Mouse (Mus musculus) brown adipose tissue, adult 24 weeks (tissue): Measurements from ENCODE around the gene Hmgb1. TPM values are rescaled to one million over a fixed set of nuclear protein-coding genes. Genes with fewer than 3 reads are reported as not detected.
A peak's percentile ranks its signal among the peaks of the same experiment; 100 is the strongest.

Source experiments
- H3K27ac ChIP-seq: fragments of 200-500 bp; replicated peaks from 2 replicates; pipeline ENCODE4 v1.5.1; 2012; ENCODE audit warnings: low read depth, mild to moderate bottlenecking, low read length
- H3K4me1 ChIP-seq: fragments of 200-500 bp; 2 replicates; pipeline ENCODE4 v1.6.1; 2012; ENCODE audit warnings: low read length, mixed read lengths; ENCODE audit not compliant: control insufficient read depth, insufficient read depth, insufficient read length
- H3K4me3 ChIP-seq: fragments of 200-500 bp; 2 replicates; pipeline ENCODE4 v1.5.1; 2012; ENCODE audit warnings: low read depth, mild to moderate bottlenecking, low read length, moderate library complexity; ENCODE audit not compliant: insufficient read depth
- polyA plus RNA-seq: library from polyadenylated mRNA; stranded (reverse); fragments of >200 nt; gene quantifications from 2 replicates; pipeline ENCODE4 v1.2.4, GENCODE M21; 2012; ENCODE audit not compliant: missing spikeins, insufficient read depth, insufficient read length

The Hmgb1 gene
- polyA plus RNA-seq, 1 experiment = 51.1 TPM

- no peaks in the 10 kb centered on the region for H3K4me1 ChIP-seq
- no peak overlapping the region for H3K4me3 ChIP-seq
- H3K27ac ChIP-seq = no peak overlapping the region
Observed at GRCm38 (mm10) chr5:149086382-149087244, 97.7 kb downstream of the Hmgb1 start.

GRCm38 (mm10) chr5:149080466-149080865 lies 103.8 kb downstream of the Hmgb1 start:
- H3K4me1 ChIP-seq = no peaks in the 10 kb centered on the region
- H3K27ac ChIP-seq = no peak overlapping the region
- H3K4me3 ChIP-seq = no peak overlapping the region

- Histone ChIP-seq H3K4me1 (no peaks in the 10 kb centered on the region), H3K27ac (no peak overlapping the region), H3K4me3 (no peak overlapping the region)
Observed at GRCm38 (mm10) chr5:149079758-149080150, 104.5 kb downstream of the Hmgb1 start.

GRCm38 (mm10) chr5:149079018-149079757 lies 105.1 kb downstream of the Hmgb1 start:
- H3K27ac ChIP-seq = no peak overlapping the region
- H3K4me3 ChIP-seq = no peak overlapping the region
- no peaks in the 10 kb centered on the region for H3K4me1 ChIP-seq

GRCm38 (mm10) chr5:149077136-149077535 lies 107.2 kb downstream of the Hmgb1 start:
- no peaks in the 10 kb centered on the region for H3K4me1 ChIP-seq
- H3K27ac ChIP-seq = no peak overlapping the region
- H3K4me3 ChIP-seq = no peak overlapping the region

GRCm38 (mm10) chr5:149071546-149071945 lies 112.7 kb downstream of the Hmgb1 start:
- Histone ChIP-seq H3K27ac (no peak overlapping the region), H3K4me1 (no peaks in the 10 kb centered on the region), H3K4me3 (no peak overlapping the region)

- Histone ChIP-seq H3K27ac (no peak overlapping the region), H3K4me1 (no peaks in the 10 kb centered on the region), H3K4me3 (no peak overlapping the region)
Observed at GRCm38 (mm10) chr5:149068745-149069144, 115.5 kb downstream of the Hmgb1 start.

GRCm38 (mm10) chr5:149068247-149068740 lies 116.0 kb downstream of the Hmgb1 start:
- no peaks in the 10 kb centered on the region for H3K4me1 ChIP-seq
- H3K4me3 ChIP-seq = peak overlapping the region; percentile 34; the same call in 1 of the 2 replicates
- H3K27ac ChIP-seq = no peak overlapping the region

GRCm38 (mm10) chr5:149067501-149067961 lies 116.8 kb downstream of the Hmgb1 start:
- Histone ChIP-seq H3K27ac (no peak overlapping the region), H3K4me1 (no peaks in the 10 kb centered on the region), H3K4me3 (peak overlapping the region; percentile 34; the same call in 1 of the 2 replicates)

- Histone ChIP-seq H3K4me3 (no peak overlapping the region), H3K27ac (no peak overlapping the region), H3K4me1 (no peaks in the 10 kb centered on the region)
Observed at GRCm38 (mm10) chr5:149062833-149063232, 121.5 kb downstream of the Hmgb1 start.

GRCm38 (mm10) chr5:149053352-149054168 lies 130.7 kb downstream of the Hmgb1 start:
- Histone ChIP-seq H3K27ac (no peak overlapping the region), H3K4me3 (no peak overlapping the region), H3K4me1 (no peaks in the 10 kb centered on the region)

GRCm38 (mm10) chr5:149052421-149053338 lies 131.6 kb downstream of the Hmgb1 start:
- Histone ChIP-seq H3K27ac (peak overlapping the region; percentile 67), H3K4me1 (no peaks in the 10 kb centered on the region), H3K4me3 (peak overlapping the region; percentile 74)

GRCm38 (mm10) chr5:149051571-149052420 lies 132.5 kb downstream of the Hmgb1 start:
- H3K27ac ChIP-seq = peak overlapping the region; percentile 91
- peak overlapping the region; percentile 74 for H3K4me3 ChIP-seq
- no peaks in the 10 kb centered on the region for H3K4me1 ChIP-seq
